Mouse (Mus musculus) lung, adult 18-20 months (tissue): ENCODE data around the gene Faf1.

Experiments
- DNase-seq, 2 experiments: peaks; one replicate each; pipeline ENCODE4 v3.0.0; 2022; ENCODE audit warnings: mixed read lengths in 2 of 2

Gene Faf1

GRCm38 (mm10) chr4:109792331-109792730 is 115.9 kb downstream of the Faf1 start:
- DNase-seq = no peak

- DNase-seq = no peak
Measured at GRCm38 (mm10) chr4:109793072-109793471, 116.7 kb downstream of the Faf1 start.

GRCm38 (mm10) chr4:109797511-109798182 is 121.3 kb downstream of the Faf1 start:
- no peak for DNase-seq

- DNase-seq = no peak
Measured at GRCm38 (mm10) chr4:109806408-109806807, 130.0 kb downstream of the Faf1 start.

DNA sequence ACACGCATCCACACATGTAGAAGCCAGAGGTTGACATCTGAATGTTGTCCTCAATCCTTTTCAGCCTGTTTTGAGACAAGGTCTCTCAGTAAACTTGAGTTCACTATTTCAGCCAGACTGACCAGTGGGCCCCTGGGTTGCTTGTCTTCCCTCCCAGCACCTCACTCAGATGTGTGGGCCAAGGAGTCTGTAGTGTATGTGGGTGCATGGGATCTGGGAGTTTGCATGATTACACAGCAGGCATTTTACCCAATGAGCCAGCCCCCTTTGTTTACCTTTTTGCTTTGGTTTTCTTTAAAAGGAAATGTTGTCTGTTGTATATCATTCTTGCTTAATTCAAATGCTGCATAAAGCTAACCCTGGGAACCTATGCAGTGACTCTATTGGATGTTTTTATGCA is 138.8 kb downstream of the Faf1 start:
- no peak for DNase-seq

GRCm38 (mm10) chr4:109815592-109815991 is 139.2 kb downstream of the Faf1 start:
- no peak for DNase-seq

- DNase-seq = no peak
Measured at GRCm38 (mm10) chr4:109819455-109819854, 143.1 kb downstream of the Faf1 start.

GRCm38 (mm10) chr4:109829800-109830199 is 153.4 kb downstream of the Faf1 start:
- DNase-seq = no peak

- DNase-seq = no peak
Measured at GRCm38 (mm10) chr4:109857851-109858250, 181.5 kb downstream of the Faf1 start.

DNA sequence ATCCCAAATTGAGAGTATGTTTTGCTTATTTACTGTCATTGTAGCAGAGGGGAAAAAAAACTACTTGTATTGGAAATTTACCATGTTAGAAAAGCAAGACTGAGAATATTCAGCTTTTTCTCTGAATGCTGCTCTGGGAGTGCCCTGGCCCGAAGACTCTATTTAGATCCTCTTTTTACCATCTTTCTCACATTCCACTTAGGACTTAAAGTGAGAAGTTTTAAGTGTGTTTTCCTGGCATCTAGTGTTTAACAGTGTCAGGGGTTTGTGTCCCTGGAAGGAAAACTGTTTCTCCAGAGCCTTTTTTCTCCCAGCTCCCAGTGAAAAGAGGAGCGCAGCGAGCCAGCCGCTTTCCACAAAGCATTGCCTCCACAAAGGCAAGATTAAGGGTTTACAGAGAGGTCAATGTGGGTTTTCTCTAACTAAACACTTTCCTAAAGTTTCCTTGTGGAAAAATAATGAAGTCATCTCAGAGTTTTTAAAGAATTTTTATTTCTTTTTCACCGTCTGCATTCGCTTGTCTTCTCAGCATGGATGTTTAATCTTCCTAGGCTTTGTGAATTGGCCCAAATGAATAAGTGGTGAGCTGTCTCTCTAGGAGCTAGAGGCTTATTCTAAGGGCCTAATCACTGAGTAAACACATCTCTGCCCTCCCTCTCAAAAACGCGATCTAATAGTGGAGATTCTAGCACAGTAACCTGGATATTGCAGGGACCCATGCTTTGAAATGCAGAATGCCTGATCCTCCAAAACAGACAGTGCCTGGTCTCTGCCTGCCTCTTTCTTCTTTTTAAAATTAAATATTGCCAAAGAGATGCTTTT is 182.4 kb downstream of the Faf1 start:
- no peak for DNase-seq

DNA sequence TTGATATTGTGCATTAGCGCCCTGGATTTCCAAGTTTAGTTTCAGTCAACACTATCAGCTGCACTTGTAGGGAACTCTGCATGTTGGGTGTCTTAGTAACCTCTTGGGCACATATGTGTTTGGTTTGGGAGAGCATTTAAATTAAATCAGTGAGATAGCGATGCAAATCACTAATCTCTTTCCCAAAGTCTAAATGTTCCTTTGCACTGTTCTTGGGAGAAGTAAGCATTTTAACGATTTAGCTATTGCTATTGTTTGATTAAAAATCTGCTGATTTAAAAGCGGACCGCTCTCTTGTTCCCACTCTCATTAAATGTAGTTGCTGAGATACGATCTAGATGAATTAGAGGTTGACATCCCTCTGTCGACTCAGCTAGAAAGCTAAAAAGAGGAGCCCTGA is 183.0 kb downstream of the Faf1 start:
- DNase-seq = no peak

DNA sequence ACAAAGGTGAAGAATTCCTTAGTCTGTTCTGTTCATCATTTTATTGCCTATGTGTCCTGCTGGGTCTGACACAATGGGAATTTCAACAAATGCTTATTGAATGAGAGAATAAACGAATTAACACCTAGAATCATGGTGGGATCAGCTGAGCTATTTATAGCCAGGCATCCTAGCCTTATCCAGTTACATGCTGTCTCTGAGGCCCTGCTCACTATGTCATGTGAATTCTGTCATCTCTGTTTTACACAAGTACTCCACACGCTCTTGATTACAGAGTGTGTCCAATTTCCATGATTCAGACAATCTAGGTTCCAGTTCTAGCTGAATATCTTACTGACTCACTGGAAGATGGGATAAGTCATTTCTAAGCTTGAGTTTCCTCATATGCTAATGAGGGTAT is 183.9 kb downstream of the Faf1 start:
- no peak for DNase-seq

DNA sequence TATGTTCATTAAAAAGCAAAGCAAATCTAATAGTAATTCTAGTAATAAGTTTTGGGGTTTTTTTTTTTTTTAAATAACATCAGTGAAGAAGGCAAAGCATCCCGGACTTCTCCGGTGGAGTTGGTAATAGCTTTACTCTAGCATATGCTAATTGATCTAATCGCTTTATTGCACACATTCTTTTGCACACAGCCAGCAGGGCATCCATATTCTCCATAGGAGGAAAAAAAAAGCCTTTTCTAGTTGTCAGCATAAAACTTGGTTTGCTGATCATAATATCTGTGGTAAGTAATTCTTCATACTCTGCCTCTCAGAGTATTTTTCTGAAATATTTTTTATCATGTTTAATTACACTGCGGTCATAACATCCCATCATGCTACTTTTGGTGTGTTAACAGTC is 185.9 kb downstream of the Faf1 start:
- no peak for DNase-seq

GRCm38 (mm10) chr4:109863021-109863420 is 186.6 kb downstream of the Faf1 start:
- no peak for DNase-seq

DNA sequence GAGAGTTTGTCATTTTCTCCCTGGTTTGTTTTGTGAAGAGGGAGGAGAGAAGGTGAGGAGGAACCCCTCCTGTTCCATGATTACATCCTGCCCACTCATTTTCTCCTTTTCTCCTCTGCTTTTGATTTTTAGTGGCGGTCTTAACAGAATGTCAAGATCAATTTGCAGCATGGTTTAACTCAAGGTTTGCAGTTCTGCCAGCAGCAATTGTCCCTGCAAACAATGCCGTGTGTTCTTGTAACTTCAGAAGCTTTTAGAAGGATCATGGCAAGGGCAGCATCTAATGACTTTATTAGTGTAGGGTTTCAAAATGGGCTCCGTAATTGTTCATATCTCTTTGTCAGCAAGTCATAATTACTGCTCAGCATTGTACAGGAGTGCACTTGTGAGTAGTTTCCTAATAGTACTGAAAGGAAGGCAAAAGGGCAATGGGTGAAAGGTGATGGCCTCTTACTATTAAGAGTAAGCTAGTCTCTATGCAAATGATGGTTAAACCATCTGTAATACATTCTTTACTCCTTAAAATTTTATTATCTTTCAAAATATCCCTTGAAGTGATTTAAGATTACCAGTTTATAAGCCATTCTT is 192.6 kb downstream of the Faf1 start:
- DNase-seq = no peak

DNA sequence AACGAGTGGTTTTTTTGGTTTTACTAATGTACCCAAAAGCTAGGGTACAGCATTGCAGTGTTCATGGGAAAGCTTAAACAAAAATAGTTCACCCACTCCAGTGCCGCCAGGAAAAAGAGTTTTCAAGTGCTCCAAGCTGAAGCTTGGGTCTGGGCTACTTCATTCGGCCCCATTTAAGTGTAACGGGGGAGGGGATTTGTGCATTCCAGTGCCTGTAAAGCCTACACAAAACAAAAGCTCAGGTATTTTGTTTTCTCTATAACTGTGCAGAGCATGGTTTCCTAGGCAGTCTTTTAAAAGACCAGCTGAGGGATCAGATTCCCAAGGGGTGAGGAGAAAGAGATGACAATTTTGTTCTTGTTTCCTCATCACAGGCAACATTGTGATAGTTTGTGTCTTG is 207.9 kb downstream of the Faf1 start:
- DNase-seq = no peak

- no peak for DNase-seq
Measured at GRCm38 (mm10) chr4:109887856-109888357, 211.5 kb downstream of the Faf1 start.

- DNase-seq = no peak
Measured at GRCm38 (mm10) chr4:109897810-109898566, 221.6 kb downstream of the Faf1 start.

DNA sequence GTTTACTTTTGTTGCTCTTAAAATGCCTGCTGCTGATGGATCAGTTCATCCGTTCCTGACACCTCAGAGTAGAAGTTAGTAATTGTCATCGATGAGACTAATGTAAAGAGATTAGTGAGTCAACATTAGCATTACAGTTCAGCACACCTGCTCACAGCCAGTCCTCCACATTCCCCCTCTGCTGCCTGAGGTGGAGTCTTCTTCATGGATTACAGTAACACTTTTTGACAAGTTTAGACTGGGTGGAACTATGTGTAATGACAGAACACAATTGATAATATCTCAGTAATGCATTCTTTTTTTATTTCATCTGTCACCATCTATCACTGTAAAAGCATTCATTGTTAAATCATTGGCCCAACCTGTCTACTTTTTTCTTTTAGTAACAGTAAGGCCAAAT is 224.7 kb downstream of the Faf1 start:
- no peak for DNase-seq

- DNase-seq = no peak
Measured at GRCm38 (mm10) chr4:109904487-109904886, 228.1 kb downstream of the Faf1 start.

DNA sequence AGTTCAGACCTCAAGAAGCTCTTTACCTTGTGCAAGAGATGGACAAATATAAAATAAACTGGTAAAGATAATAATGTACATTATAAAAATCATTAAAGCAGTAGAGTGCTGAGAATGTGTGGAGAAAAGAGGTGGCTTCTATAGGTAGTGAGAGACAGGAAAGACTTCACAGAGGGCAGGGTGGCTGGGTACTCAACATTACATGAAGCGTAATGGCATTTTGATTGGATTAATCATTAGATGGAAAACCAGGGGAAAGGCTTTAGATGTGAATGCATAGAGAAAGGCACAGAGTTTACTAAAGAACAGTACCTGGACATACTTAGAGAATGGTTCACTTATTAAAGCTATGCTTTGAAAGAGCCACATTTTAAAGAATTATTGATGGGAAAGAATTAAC is 252.7 kb downstream of the Faf1 start:
- DNase-seq = no peak

GRCm38 (mm10) chr4:109930445-109930844 is 254.1 kb downstream of the Faf1 start:
- DNase-seq = no peak

- no peak for DNase-seq
Measured at GRCm38 (mm10) chr4:109930935-109931334, 254.5 kb downstream of the Faf1 start.
